8 mouse cellular contexts compared by ENCODE assay signal in the genomic region with DNA sequence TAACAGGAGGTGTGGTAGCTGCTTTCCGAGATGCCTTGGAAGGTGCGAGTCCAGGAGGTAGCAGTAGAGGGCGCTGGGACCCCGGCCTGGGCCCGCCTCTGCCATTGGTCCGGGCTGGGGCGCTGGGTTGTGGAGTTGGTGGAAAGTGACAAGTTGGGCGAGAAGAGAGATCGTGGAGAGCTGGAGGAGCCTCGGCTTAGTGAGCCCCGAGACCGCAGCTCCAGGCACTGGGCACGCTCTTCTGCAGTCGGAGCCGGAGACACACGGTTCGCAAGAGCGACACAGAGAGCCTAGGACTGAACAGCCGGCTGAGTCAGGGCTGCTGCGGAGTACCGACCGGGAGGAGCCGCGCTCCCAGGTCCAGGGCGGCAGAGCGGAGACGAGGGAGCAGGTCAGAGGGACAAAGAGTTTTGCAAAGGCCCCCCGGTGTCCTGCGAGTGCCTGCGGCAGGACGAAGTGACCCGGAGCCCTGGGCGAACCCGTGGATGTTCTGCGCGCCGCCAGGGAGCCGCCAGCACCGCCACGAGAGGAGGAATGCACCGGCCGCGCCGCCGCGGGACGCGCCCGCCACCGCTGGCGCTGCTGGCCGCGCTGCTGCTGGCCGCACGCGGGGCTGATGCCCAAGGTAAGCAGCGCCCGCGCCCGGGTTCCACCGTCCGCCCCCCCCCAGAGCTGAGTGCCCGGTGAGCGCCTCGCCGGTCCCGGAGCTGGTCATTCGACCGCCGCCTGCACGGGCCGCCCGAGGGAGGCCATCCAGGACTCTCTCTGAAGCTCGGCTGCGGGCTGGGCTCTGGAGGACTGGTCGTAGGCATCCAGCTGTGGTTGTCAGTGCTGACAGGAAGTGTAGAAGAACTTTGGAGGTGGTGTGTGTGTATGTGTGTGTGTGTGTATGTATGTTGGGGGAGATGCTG. TPM values are rescaled to one million over a fixed set of nuclear protein-coding genes. Genes with fewer than 3 reads are reported as not detected.
DNase-seq lines count a peak whose midpoint lies in the region; ATAC-seq and TF ChIP-seq lines count a peak whose summit lies in the region.

A gene (plus strand): TSS at position 107 of the 911 bp plus-strand sequence.

- TF ChIP-seq CTCF in forebrain, postnatal 0 days (IDR thresholded peaks at IDR 0.05; ENCODE audit: low read depth), result peak; percentile 81

- H3K27ac ChIP-seq in forebrain, postnatal 0 days (ENCODE audit: low read depth, low read length), result 0 out of 2 replicates have a peak within 1 kb of the TSS, but pooled peaks have one; percentile 15
- H3K27ac ChIP-seq in liver, embryonic 16.5 days (ENCODE audit: low read length), result no peak within 1 kb of the TSS
- H3K27ac ChIP-seq in neural tube, embryonic 14.5 days (ENCODE audit: low read depth, low read length), result peak within 1 kb of the TSS; percentile 7; the same call in 1 of the 2 replicates

- under 1% methylated on average over 76 of the region's 76 CpGs for WGBS in forebrain, postnatal 0 days
- under 1% methylated on average over 67 of the region's 76 CpGs for WGBS in liver, embryonic 16.5 days (ENCODE audit: insufficient replicate concordance)
- under 1% methylated on average over 76 of the region's 76 CpGs for WGBS in neural tube, embryonic 14.5 days

- no peaks in the 10 kb centered on the region for H3K36me3 ChIP-seq in forebrain, postnatal 0 days (ENCODE audit: insufficient read depth)
- H3K36me3 ChIP-seq in liver, embryonic 16.5 days (ENCODE audit: control insufficient read depth, insufficient read depth), result no peaks in the 10 kb centered on the region
- no peaks in the 10 kb centered on the region for H3K36me3 ChIP-seq in neural tube, embryonic 14.5 days (ENCODE audit: control insufficient read depth, insufficient read depth, low read length)

- H3K9me3 ChIP-seq in forebrain, postnatal 0 days (ENCODE audit: low read length), result no peaks in the 10 kb centered on the region
- no peaks in the 10 kb centered on the region for H3K9me3 ChIP-seq in liver, embryonic 16.5 days (replicated peaks; ENCODE audit: control insufficient read depth, low read length)
- H3K9me3 ChIP-seq in neural tube, embryonic 14.5 days (ENCODE audit: control insufficient read depth, low read length), result no peaks in the 10 kb centered on the region

- H3K4me1 ChIP-seq in forebrain, postnatal 0 days (ENCODE audit: insufficient read depth), result no peaks in the 10 kb centered on the region
- H3K4me1 ChIP-seq in liver, embryonic 16.5 days (ENCODE audit: control insufficient read depth, low read depth, low read length), result no peaks in the 10 kb centered on the region
- H3K4me1 ChIP-seq in neural tube, embryonic 14.5 days (ENCODE audit: control insufficient read depth, insufficient read depth, low read length), result no peaks in the 10 kb centered on the region

- peak within 1 kb of the TSS; percentile 46 for H3K9ac ChIP-seq in forebrain, postnatal 0 days
- no peak within 1 kb of the TSS for H3K9ac ChIP-seq in liver, embryonic 16.5 days (ENCODE audit: low read depth, low read length)
- peak within 1 kb of the TSS; percentile 58 for H3K9ac ChIP-seq in neural tube, embryonic 14.5 days (replicated peaks; ENCODE audit: low read depth, low read length)

- peak within 1 kb of the TSS; percentile 54 for H3K4me3 ChIP-seq in forebrain, postnatal 0 days (ENCODE audit: low read depth, low read length)
- peak within 1 kb of the TSS; percentile 58 for H3K4me3 ChIP-seq in liver, embryonic 16.5 days (ENCODE audit: low read depth, low read length)
- peak within 1 kb of the TSS; percentile 58 for H3K4me3 ChIP-seq in neural tube, embryonic 14.5 days (ENCODE audit: low read depth, low read length)

- H3K27me3 ChIP-seq in forebrain, postnatal 0 days (ENCODE audit: insufficient read depth, low read length), result peaks cover 13% of the 10 kb centered on the region; the same call in 1 of the 2 replicates
- H3K27me3 ChIP-seq in liver, embryonic 16.5 days (ENCODE audit: control insufficient read depth, insufficient read depth, low read depth, low read length), result peaks cover 22% of the 10 kb centered on the region
- no peaks in the 10 kb centered on the region for H3K27me3 ChIP-seq in neural tube, embryonic 14.5 days (ENCODE audit: control insufficient read depth, insufficient read depth, low read length)

- peak; percentile 95 for ATAC-seq in forebrain, postnatal 0 days
- ATAC-seq in liver, embryonic 16.5 days (ENCODE audit: low read depth), result peak; percentile 63
- ATAC-seq in neural tube, embryonic 14.5 days (ENCODE audit: low read depth), result peak; percentile 92

- intact Hi-C loops in heart, postnatal 36 days (cut with DNase I), result loop anchor here (1.0 to 10.0 kb wide), 6 partner anchors 65 to 437 kb away; no protein-coding TSS in a partner anchor

- peak; percentile 81 for DNase-seq in ES-CJ7 (ENCODE audit: low read depth, low spot score)
- DNase-seq in cerebellum, adult 11-12 months, result peak; percentile 90
- DNase-seq in forebrain, postnatal 0 days, result peak; percentile 84
- peak; percentile 91 to 92 for DNase-seq in heart, postnatal 36 days
- peak; percentile 86 for DNase-seq in layer of hippocampus, adult 11-12 months (ENCODE audit: low spot score)
- peak; percentile 82 for DNase-seq in testis, postnatal 14 days (ENCODE audit: low spot score)

- H3K4me2 ChIP-seq in forebrain, postnatal 0 days (ENCODE audit: low read depth), result peak within 1 kb of the TSS; percentile 98
- peak within 1 kb of the TSS; percentile 58 for H3K4me2 ChIP-seq in liver, embryonic 16.5 days (ENCODE audit: low read depth, low read length)
- peak within 1 kb of the TSS; percentile 89 for H3K4me2 ChIP-seq in neural tube, embryonic 14.5 days (ENCODE audit: low read depth, low read length)

RNA-seq across cellular contexts. Expression of the gene that starts here (rescaled TPM):
- 1.8 and 2.4 TPM in 2 replicates for total RNA-seq in forebrain, postnatal 0 days (2014; rRNA removed)
- polyA plus RNA-seq in forebrain, postnatal 0 days (2015; fragmentation: Nextera tagmentation; extraction: Ambion mirVana), result 0.80 and 0.93 TPM in 2 replicates
- total RNA-seq in heart, postnatal 36 days (2021), result 1 to 10 TPM; 4.4 to 5.2 TPM
- 0.19 and 0.37 TPM in 2 replicates for polyA plus RNA-seq in liver, embryonic 16.5 days (2015; fragmentation: Nextera tagmentation; extraction: Ambion mirVana)
- 0.47 and 1.5 TPM in 2 replicates for polyA plus RNA-seq in neural tube, embryonic 14.5 days (2014; fragmentation: Nextera tagmentation; extraction: Ambion mirVana)

Comparison
In these comparisons a context has a peak if more than half of its experiments do, and no peak if none do; other contexts are left out.
1. Peak in ATAC-seq, H3K4me3 ChIP-seq and H3K4me2 ChIP-seq in liver, embryonic 16.5 days; RNA of the gene not detected or under 1 TPM.